Mouse (Mus musculus) intestine, embryonic 14.5 days (tissue): Measurements from ENCODE around the gene Bahcc1. TPM values are rescaled to one million over a fixed set of nuclear protein-coding genes. Genes with fewer than 3 reads are reported as not detected.

Source experiments
- ATAC-seq: fragments of 200-750 bp; cut with Nextera tagmentation; replicated peaks from 2 replicates; pipeline ENCODE4 v1.8.0; 2017; ENCODE audit warnings: low read depth, moderate number of reproducible peaks, moderate TSS enrichment, moderate library complexity; ENCODE audit not compliant: low FRiP score, low TSS enrichment
- DNase-seq: peaks from one replicate; pipeline ENCODE4 v3.0.0-alpha.2; 2018; ENCODE audit warnings: low spot score
- H3K27ac ChIP-seq: fragments of 300-500 bp; sonication (generic); 2 replicates; pipeline ENCODE4 v1.5.1; 2014; ENCODE audit warnings: low read depth, mild to moderate bottlenecking, control low read depth
- H3K27me3 ChIP-seq: fragments of 300-500 bp; sonication (generic); replicated peaks from 2 replicates; pipeline ENCODE4 v1.6.1; 2014; ENCODE audit warnings: low read length, control low read depth; ENCODE audit not compliant: control insufficient read depth, insufficient read depth
- H3K36me3 ChIP-seq: fragments of 300-500 bp; sonication (generic); 2 replicates; pipeline ENCODE4 v1.6.1; 2014; ENCODE audit warnings: low read length, control low read depth; ENCODE audit not compliant: control insufficient read depth, insufficient read depth
- H3K4me1 ChIP-seq: fragments of 300-500 bp; sonication (generic); replicated peaks from 2 replicates; pipeline ENCODE4 v1.6.1; 2014; ENCODE audit warnings: low read length, control low read depth, mixed read lengths; ENCODE audit not compliant: control insufficient read depth, insufficient read depth
- H3K4me2 ChIP-seq: fragments of 300-500 bp; sonication (generic); 2 replicates; pipeline ENCODE4 v1.6.1; 2014; ENCODE audit warnings: low read length
- H3K4me3 ChIP-seq: fragments of 300-500 bp; sonication (generic); 2 replicates; pipeline ENCODE4 v1.5.1; 2014; ENCODE audit warnings: low read depth, low read length, control low read depth, mixed read lengths
- H3K9ac ChIP-seq: fragments of 300-500 bp; sonication (generic); 2 replicates; pipeline ENCODE4 v1.6.1; 2014; ENCODE audit warnings: mild to moderate bottlenecking, low read length
- H3K9me3 ChIP-seq: fragments of 300-500 bp; sonication (generic); 2 replicates; pipeline ENCODE4 v1.6.1; 2016; ENCODE audit warnings: low read length, control low read depth; ENCODE audit not compliant: control insufficient read depth
- WGBS: fragments of 180-500 bp; shearing (Covaris S2); extraction: QIAGEN DNeasy Blood & Tissue Kit; methylation state at CpG from one replicate; pipeline ENCODE4 v1.1.7; 2014; 5-methylcytosine and 5-hydroxymethylcytosine counted together
- polyA plus RNA-seq: library from polyadenylated mRNA; unstranded; fragments of >200 nt; fragmentation: Nextera tagmentation; extraction: Ambion mirVana; gene quantifications from 2 replicates; pipeline ENCODE4 v1.2.1, GENCODE M21; 2014

Bahcc1 gene
- polyA plus RNA-seq, 1 experiment from 2014 or later, result 12.7 TPM

DNA sequence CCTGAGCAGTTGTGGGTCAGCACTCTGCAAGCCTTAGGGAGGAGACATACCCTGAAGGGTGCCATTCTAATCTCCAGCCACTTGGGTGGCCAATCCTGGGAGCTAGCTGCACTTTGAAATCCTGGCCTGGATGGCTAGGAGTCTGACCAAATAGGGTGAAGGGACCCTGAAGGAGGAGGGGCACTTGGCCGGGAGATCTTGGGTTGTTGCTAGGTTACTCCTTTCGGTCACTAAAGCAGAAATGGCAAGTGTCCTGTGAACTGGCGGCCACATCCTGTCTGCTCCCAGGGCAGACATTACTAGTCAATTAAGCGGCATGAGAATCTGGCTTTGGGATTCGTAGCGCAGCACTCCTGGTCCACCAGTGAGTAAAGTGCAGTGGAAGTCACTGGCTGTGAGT lies 31.3 kb downstream of the Bahcc1 start:
- 72% methylated on average over 6 of the region's 6 CpGs for WGBS
- DNase-seq, result no peak
- Histone ChIP-seq H3K9me3 (no peaks in the 10 kb centered on the region), H3K4me1 (peaks cover 49% of the 10 kb centered on the region), H3K9ac (no peak overlapping the region), H3K27ac (no peak overlapping the region), H3K4me3 (no peak overlapping the region), H3K4me2 (no peak overlapping the region), H3K27me3 (no peaks in the 10 kb centered on the region), H3K36me3 (no peaks in the 10 kb centered on the region)
- ATAC-seq, result no peak

DNA sequence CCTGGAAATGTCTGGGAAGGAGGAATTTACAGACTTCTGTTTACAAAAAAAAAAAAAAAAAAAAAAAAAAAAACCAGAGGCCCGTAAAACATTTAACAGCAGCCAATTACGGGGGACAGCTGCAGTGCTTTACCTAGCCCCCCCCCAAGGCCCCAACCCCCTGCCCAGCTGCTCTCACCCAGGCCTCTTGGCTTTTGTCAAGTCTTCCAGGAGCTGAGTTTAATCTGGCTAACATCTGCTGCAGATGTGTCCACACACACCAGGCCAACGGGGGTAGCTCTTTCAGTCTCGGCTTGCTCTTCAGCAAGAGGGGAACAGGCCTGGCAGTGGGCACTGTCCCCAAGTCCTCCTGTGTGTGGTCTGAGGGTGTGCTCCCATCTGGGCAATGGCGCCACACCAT lies 32.7 kb downstream of the Bahcc1 start:
- Histone ChIP-seq H3K4me1 (peaks cover 48% of the 10 kb centered on the region), H3K4me3 (no peak overlapping the region), H3K36me3 (no peaks in the 10 kb centered on the region), H3K27ac (peak overlapping the region; percentile 57; the same call in 1 of the 2 replicates), H3K9me3 (no peaks in the 10 kb centered on the region), H3K27me3 (no peaks in the 10 kb centered on the region), H3K9ac (no peak overlapping the region), H3K4me2 (no peak overlapping the region)
- no peak for DNase-seq
- 18% methylated on average over 5 of the region's 5 CpGs for WGBS
- ATAC-seq, result no peak

DNA sequence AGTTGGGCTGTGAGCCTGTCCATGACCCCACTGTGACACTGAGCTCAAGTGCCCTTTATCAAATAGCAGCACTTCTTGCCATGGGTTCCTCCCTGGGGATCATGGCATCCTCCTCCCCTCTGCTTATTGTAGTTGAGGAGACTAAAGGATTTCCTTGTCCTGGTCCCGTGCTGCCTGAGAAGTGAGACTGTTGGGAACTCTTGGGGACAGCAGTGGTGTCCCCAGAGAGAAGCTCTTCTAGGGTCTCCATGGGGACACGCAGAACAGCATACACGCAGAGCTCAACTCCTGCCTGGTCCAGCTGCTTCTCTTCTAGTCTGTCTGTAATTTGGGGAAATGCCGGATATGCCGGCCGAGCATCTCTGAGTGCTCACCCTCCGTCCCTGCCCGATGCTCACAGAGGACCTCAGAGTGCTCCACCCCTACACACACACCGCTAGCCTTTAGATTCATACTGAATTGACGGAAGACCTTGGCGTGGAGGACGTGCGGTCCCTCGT lies 33.6 kb downstream of the Bahcc1 start:
- DNase-seq (no peak), ATAC-seq (no peak)
- 74% methylated on average over 14 of the region's 14 CpGs for WGBS
- H3K4me1 ChIP-seq, result peaks cover 43% of the 10 kb centered on the region
- no peaks in the 10 kb centered on the region for H3K9me3 ChIP-seq
- H3K27ac ChIP-seq, result no peak overlapping the region; the same call in 1 of the 2 replicates
- H3K4me2 ChIP-seq, result no peak overlapping the region
- no peak overlapping the region for H3K9ac ChIP-seq
- H3K36me3 ChIP-seq, result peaks cover 6% of the 10 kb centered on the region; the same call in 1 of the 2 replicates
- H3K4me3 ChIP-seq, result no peak overlapping the region
- H3K27me3 ChIP-seq, result no peaks in the 10 kb centered on the region

DNA sequence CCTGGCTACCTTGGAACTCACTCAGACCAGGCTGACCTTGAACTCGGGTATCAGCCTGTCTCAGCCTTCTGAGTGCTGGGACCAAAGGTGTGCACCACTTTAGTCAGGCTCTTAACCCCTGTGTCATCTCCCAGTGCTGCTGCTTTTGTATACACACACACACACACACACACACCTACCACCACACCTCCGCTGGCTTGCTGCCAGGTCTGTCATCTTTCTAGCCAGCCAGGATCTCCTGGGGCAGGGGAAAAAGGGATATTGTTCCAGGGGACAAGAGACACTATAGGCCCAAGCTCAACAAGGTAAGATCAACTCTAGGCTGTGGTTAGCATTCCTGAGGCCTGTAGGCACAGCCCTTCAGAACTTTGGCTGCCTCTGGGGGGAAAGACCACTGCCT lies 34.5 kb downstream of the Bahcc1 start:
- Histone ChIP-seq H3K27me3 (no peaks in the 10 kb centered on the region), H3K4me3 (no peak overlapping the region), H3K4me2 (no peak overlapping the region), H3K9ac (no peak overlapping the region), H3K36me3 (peaks cover 15% of the 10 kb centered on the region), H3K4me1 (peaks cover 34% of the 10 kb centered on the region), H3K27ac (no peak overlapping the region), H3K9me3 (no peaks in the 10 kb centered on the region)
- WGBS, result 83% methylated on average over 2 of the region's 2 CpGs
- no peak for DNase-seq
- ATAC-seq, result no peak

DNA sequence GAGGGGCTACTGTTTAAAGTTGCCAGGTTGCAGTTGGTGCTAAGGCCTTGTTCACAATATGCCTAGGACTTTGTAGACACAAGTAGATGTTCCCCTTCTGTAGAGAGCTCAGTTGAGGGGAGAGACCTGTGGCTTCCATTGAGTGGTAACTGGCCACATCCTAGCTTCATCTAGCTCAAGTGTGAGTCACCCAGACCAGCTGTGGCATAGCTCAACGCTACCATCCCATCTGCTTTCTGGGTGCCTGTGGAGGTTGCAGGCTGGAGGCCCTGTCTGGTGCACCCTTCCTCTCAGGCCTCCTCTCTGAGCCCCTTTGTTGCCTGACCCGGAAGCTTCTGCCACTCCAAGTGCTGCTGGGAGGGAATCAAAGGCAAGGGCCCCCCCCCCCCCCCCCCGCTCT lies 34.9 kb downstream of the Bahcc1 start:
- Histone ChIP-seq H3K4me1 (peaks cover 30% of the 10 kb centered on the region), H3K9ac (no peak overlapping the region), H3K4me3 (no peak overlapping the region), H3K4me2 (no peak overlapping the region), H3K36me3 (peaks cover 19% of the 10 kb centered on the region), H3K27me3 (no peaks in the 10 kb centered on the region), H3K9me3 (no peaks in the 10 kb centered on the region), H3K27ac (no peak overlapping the region)
- DNase-seq (no peak), ATAC-seq (no peak)
- WGBS, result 81% methylated on average over 2 of the region's 3 CpGs

DNA sequence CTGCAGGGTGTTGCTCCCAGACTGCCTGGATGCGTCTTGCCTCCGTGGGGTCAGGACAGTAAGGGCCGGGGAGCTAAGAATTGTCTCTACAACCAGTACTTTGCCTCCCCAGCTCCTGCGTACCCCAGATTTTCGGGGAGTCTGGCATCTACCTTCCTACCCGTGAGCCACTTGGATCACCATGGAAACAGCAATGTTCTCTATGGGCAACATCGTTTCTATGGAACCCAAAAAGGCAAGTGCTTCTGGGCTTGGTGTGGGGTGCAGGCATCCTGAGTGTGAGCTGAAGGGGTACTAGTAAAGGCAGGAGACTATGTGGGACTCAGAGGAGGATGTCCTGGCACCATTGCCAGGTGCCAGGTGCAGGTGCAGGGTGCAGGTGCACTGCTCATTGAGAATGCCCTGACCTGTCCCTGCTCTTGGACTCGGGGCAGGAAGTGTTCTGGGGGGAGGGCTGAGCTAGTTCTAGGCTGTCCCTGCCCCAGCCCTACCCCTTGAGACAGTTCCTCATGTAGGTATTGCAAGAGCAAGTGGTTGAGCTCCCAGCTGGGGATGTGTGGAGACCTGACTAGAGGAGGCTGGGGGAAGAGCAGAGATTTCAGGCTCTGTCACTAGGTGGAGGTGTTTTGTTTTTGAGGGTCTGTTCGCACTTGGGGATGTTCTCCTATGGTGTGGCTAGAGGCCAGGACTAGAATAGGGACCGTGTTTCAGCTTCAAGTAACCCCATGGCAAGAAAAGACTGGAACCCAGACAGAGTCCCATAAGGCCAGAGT lies 35.6 kb downstream of the Bahcc1 start:
- H3K9ac ChIP-seq, result no peak overlapping the region
- ATAC-seq, result no peak
- H3K9me3 ChIP-seq, result no peaks in the 10 kb centered on the region

GRCm38 (mm10) chr11:120269007-120269406 lies 36.3 kb downstream of the Bahcc1 start:
- H3K27ac ChIP-seq, result no peak overlapping the region

More for the DNA sequence above, 35.6 kb downstream of the Bahcc1 start:
- H3K36me3 ChIP-seq, result peaks cover 26% of the 10 kb centered on the region
- no peak for DNase-seq
- no peaks in the 10 kb centered on the region for H3K27me3 ChIP-seq
- no peak overlapping the region for H3K27ac ChIP-seq
- no peak overlapping the region for H3K4me3 ChIP-seq
- 87% methylated on average over 10 of the region's 10 CpGs for WGBS
- peaks cover 25% of the 10 kb centered on the region for H3K4me1 ChIP-seq
- no peak overlapping the region for H3K4me2 ChIP-seq

GRCm38 (mm10) chr11:120269498-120270104 lies 36.9 kb downstream of the Bahcc1 start:
- Histone ChIP-seq H3K27me3 (no peaks in the 10 kb centered on the region), H3K4me2 (no peak overlapping the region), H3K9me3 (no peaks in the 10 kb centered on the region), H3K9ac (no peak overlapping the region), H3K4me3 (no peak overlapping the region), H3K27ac (no peak overlapping the region), H3K36me3 (peaks cover 38% of the 10 kb centered on the region), H3K4me1 (peaks cover 25% of the 10 kb centered on the region)
- ATAC-seq (no peak), DNase-seq (no peak)
- WGBS, result 61% methylated on average over 8 of the region's 8 CpGs

More at GRCm38 (mm10) chr11:120269007-120269406, 36.3 kb downstream of the Bahcc1 start:
- DNase-seq (no peak), ATAC-seq (no peak)
- Histone ChIP-seq H3K27me3 (no peaks in the 10 kb centered on the region), H3K9me3 (no peaks in the 10 kb centered on the region), H3K4me2 (no peak overlapping the region), H3K36me3 (peaks cover 33% of the 10 kb centered on the region), H3K9ac (no peak overlapping the region), H3K4me3 (no peak overlapping the region), H3K4me1 (peaks cover 25% of the 10 kb centered on the region)
- WGBS, result 81% methylated on average over 3 of the region's 3 CpGs
